Mouse (Mus musculus) megakaryocyte, embryonic 14.5 days (primary cell): Measurements from ENCODE around the gene Pramef20.

Experiments used
- FLI1 ChIP-seq: IDR thresholded peaks from 2 replicates; pipeline ENCODE4 v1.6.1; 2012; ENCODE audit warnings: low read length, inconsistent platforms, mixed read lengths
- GATA1 ChIP-seq: IDR thresholded peaks from 3 replicates; pipeline ENCODE4 v1.6.1; 2012; ENCODE audit warnings: mixed read lengths, low read length, inconsistent platforms, borderline replicate concordance

- no peak for TF ChIP-seq GATA1
- no peak for TF ChIP-seq FLI1
Observed at GRCm38 (mm10) chr4:144424590-144424989, 46.9 kb upstream of the Pramef20 start.
